Mouse (Mus musculus) liver, embryonic 12.5 days (tissue): Measurements from ENCODE around the gene Zmat5. TPM values are rescaled to one million over a fixed set of nuclear protein-coding genes. Genes with fewer than 3 reads are reported as not detected.

ENCODE experiments used
- ATAC-seq: fragments of 200-750 bp; cut with Nextera tagmentation; 2 replicates; pipeline ENCODE4 v1.8.0; 2017; ENCODE audit warnings: moderate number of reproducible peaks, mild to moderate bottlenecking, moderate library complexity
- H3K27ac ChIP-seq: fragments of 300-500 bp; sonication (generic); 2 replicates; pipeline ENCODE4 v1.5.1; 2016; ENCODE audit warnings: mild to moderate bottlenecking
- H3K27me3 ChIP-seq: fragments of 300-500 bp; sonication (generic); replicated peaks from 2 replicates; pipeline ENCODE4 v1.6.1; 2016; ENCODE audit warnings: mild to moderate bottlenecking, moderate library complexity
- H3K36me3 ChIP-seq: fragments of 300-500 bp; sonication (generic); 2 replicates; pipeline ENCODE4 v1.6.1; 2016; ENCODE audit warnings: mild to moderate bottlenecking, moderate library complexity
- H3K4me1 ChIP-seq: fragments of 300-500 bp; sonication (generic); 2 replicates; pipeline ENCODE4 v1.6.1; 2016
- H3K4me2 ChIP-seq: fragments of 300-500 bp; sonication (generic); 2 replicates; pipeline ENCODE4 v1.6.1; 2016; ENCODE audit warnings: mild to moderate bottlenecking, moderate library complexity
- H3K4me3 ChIP-seq: fragments of 300-500 bp; sonication (generic); 2 replicates; pipeline ENCODE4 v1.5.1; 2016; ENCODE audit warnings: mild to moderate bottlenecking, moderate library complexity
- H3K9ac ChIP-seq: fragments of 300-500 bp; sonication (generic); 2 replicates; pipeline ENCODE4 v1.6.1; 2016; ENCODE audit warnings: mild to moderate bottlenecking, moderate library complexity
- H3K9me3 ChIP-seq: fragments of 300-500 bp; sonication (generic); replicated peaks from 2 replicates; pipeline ENCODE4 v1.6.1; 2016; ENCODE audit warnings: mild to moderate bottlenecking, moderate library complexity
- WGBS: fragments of 180-500 bp; shearing (Covaris S2); methylation state at CpG from one replicate; pipeline ENCODE4 v1.1.7; 2016; ENCODE audit not compliant: insufficient replicate concordance; 5-methylcytosine and 5-hydroxymethylcytosine counted together
- polyA plus RNA-seq: library from polyadenylated mRNA; unstranded; fragments of >200 nt; fragmentation: Nextera tagmentation; extraction: Ambion mirVana; gene quantifications from 2 replicates; pipeline ENCODE4 v1.2.1, GENCODE M21; 2016

Zmat5 gene
- polyA plus RNA-seq, 1 experiment from 2014 or later = 33.8 TPM

GRCm38 (mm10) chr11:4744691-4745090 lies 40.2 kb downstream of the Zmat5 start:
- no peaks in the 10 kb centered on the region for H3K36me3 ChIP-seq
- no peaks in the 10 kb centered on the region for H3K9me3 ChIP-seq
- ATAC-seq = no peak
- no peak overlapping the region for H3K4me3 ChIP-seq
- H3K27me3 ChIP-seq = peaks cover 91% of the 10 kb centered on the region
- no peak overlapping the region for H3K9ac ChIP-seq
- no peak overlapping the region for H3K27ac ChIP-seq
- H3K4me2 ChIP-seq = no peak overlapping the region
- H3K4me1 ChIP-seq = peaks cover 15% of the 10 kb centered on the region
- WGBS = 47% methylated on average over 6 of the region's 6 CpGs

- no peak for ATAC-seq
- 3% methylated on average over 29 of the region's 39 CpGs for WGBS
- no peak overlapping the region for H3K27ac ChIP-seq
- H3K27me3 ChIP-seq = peaks cover 97% of the 10 kb centered on the region
- H3K4me3 ChIP-seq = peak overlapping the region; percentile 45
- no peak overlapping the region for H3K9ac ChIP-seq
- H3K9me3 ChIP-seq = no peaks in the 10 kb centered on the region
- H3K4me2 ChIP-seq = peak overlapping the region; percentile 68
- peaks cover 15% of the 10 kb centered on the region for H3K4me1 ChIP-seq
- no peaks in the 10 kb centered on the region for H3K36me3 ChIP-seq
Observed at GRCm38 (mm10) chr11:4745969-4746368, 41.5 kb downstream of the Zmat5 start.

- no peak for ATAC-seq
- under 1% methylated on average over 39 of the region's 73 CpGs for WGBS
- Histone ChIP-seq H3K27me3 (peaks cover 100% of the 10 kb centered on the region), H3K27ac (no peak within 1 kb of the TSS), H3K36me3 (no peaks in the 10 kb centered on the region), H3K9ac (no peak within 1 kb of the TSS), H3K9me3 (no peaks in the 10 kb centered on the region), H3K4me1 (peaks cover 15% of the 10 kb centered on the region), H3K4me2 (peak within 1 kb of the TSS; percentile 68), H3K4me3 (peak within 1 kb of the TSS; percentile 45)
Observed at GRCm38 (mm10) chr11:4746733-4747132, 42.3 kb downstream of the Zmat5 start, which contains the start of gene Cabp7. TSS of gene Cabp7 (minus strand) at chr11:4746778.

GRCm38 (mm10) chr11:4747285-4747684 lies 42.8 kb downstream of the Zmat5 start:
- WGBS = 4% methylated on average over 12 of the region's 12 CpGs
- Histone ChIP-seq H3K4me1 (peaks cover 15% of the 10 kb centered on the region), H3K9ac (no peak overlapping the region), H3K4me2 (peak overlapping the region; percentile 68), H3K27ac (no peak overlapping the region), H3K4me3 (peak overlapping the region; percentile 45), H3K36me3 (no peaks in the 10 kb centered on the region), H3K27me3 (peaks cover 100% of the 10 kb centered on the region), H3K9me3 (no peaks in the 10 kb centered on the region)
- ATAC-seq = no peak

GRCm38 (mm10) chr11:4750263-4750662 lies 45.8 kb downstream of the Zmat5 start:
- peaks cover 82% of the 10 kb centered on the region for H3K27me3 ChIP-seq
- no peak overlapping the region for H3K4me3 ChIP-seq
- ATAC-seq = no peak
- H3K9me3 ChIP-seq = peaks cover 8% of the 10 kb centered on the region; the same call in 1 of the 2 replicates
- WGBS = 6% methylated on average over 9 of the region's 9 CpGs
- H3K4me1 ChIP-seq = peaks cover 15% of the 10 kb centered on the region
- no peaks in the 10 kb centered on the region for H3K36me3 ChIP-seq
- H3K9ac ChIP-seq = no peak overlapping the region
- H3K27ac ChIP-seq = no peak overlapping the region
- no peak overlapping the region for H3K4me2 ChIP-seq

- Histone ChIP-seq H3K4me3 (no peak overlapping the region), H3K4me1 (no peaks in the 10 kb centered on the region), H3K27me3 (peaks cover 69% of the 10 kb centered on the region), H3K9ac (no peak overlapping the region), H3K4me2 (no peak overlapping the region), H3K27ac (no peak overlapping the region), H3K9me3 (peaks cover 8% of the 10 kb centered on the region; the same call in 1 of the 2 replicates), H3K36me3 (no peaks in the 10 kb centered on the region)
- WGBS = 51% methylated on average over 10 of the region's 10 CpGs
- ATAC-seq = no peak
Observed at GRCm38 (mm10) chr11:4752836-4753235, 48.4 kb downstream of the Zmat5 start.

GRCm38 (mm10) chr11:4754036-4754435 lies 49.6 kb downstream of the Zmat5 start:
- H3K36me3 ChIP-seq = no peaks in the 10 kb centered on the region
- no peak overlapping the region for H3K4me2 ChIP-seq
- 72% methylated on average over 3 of the region's 3 CpGs for WGBS
- no peak overlapping the region for H3K27ac ChIP-seq
- H3K27me3 ChIP-seq = peaks cover 64% of the 10 kb centered on the region
- H3K4me3 ChIP-seq = no peak overlapping the region
- H3K4me1 ChIP-seq = no peaks in the 10 kb centered on the region
- peaks cover 8% of the 10 kb centered on the region; the same call in 1 of the 2 replicates for H3K9me3 ChIP-seq
- H3K9ac ChIP-seq = no peak overlapping the region
- ATAC-seq = no peak

- H3K27me3 ChIP-seq = peaks cover 56% of the 10 kb centered on the region
- H3K36me3 ChIP-seq = no peaks in the 10 kb centered on the region
- 72% methylated on average over 11 of the region's 11 CpGs for WGBS
- H3K4me1 ChIP-seq = no peaks in the 10 kb centered on the region
- no peak for ATAC-seq
- no peak overlapping the region for H3K4me2 ChIP-seq
- H3K4me3 ChIP-seq = no peak overlapping the region
- peaks cover 8% of the 10 kb centered on the region; the same call in 1 of the 2 replicates for H3K9me3 ChIP-seq
- no peak overlapping the region for H3K27ac ChIP-seq
- no peak overlapping the region for H3K9ac ChIP-seq
Observed at GRCm38 (mm10) chr11:4754867-4755266, 50.4 kb downstream of the Zmat5 start.

- Histone ChIP-seq H3K36me3 (no peaks in the 10 kb centered on the region), H3K27me3 (peaks cover 53% of the 10 kb centered on the region), H3K4me3 (no peak overlapping the region), H3K4me2 (no peak overlapping the region), H3K4me1 (no peaks in the 10 kb centered on the region), H3K27ac (no peak overlapping the region), H3K9me3 (peaks cover 8% of the 10 kb centered on the region; the same call in 1 of the 2 replicates), H3K9ac (no peak overlapping the region)
- 66% methylated on average over 9 of the region's 9 CpGs for WGBS
- no peak for ATAC-seq
Observed at GRCm38 (mm10) chr11:4756460-4756859, 52.0 kb downstream of the Zmat5 start.

- Histone ChIP-seq H3K4me1 (no peaks in the 10 kb centered on the region), H3K27ac (no peak overlapping the region), H3K9me3 (peaks cover 8% of the 10 kb centered on the region; the same call in 1 of the 2 replicates), H3K4me3 (no peak overlapping the region), H3K4me2 (no peak overlapping the region), H3K36me3 (no peaks in the 10 kb centered on the region), H3K9ac (no peak overlapping the region), H3K27me3 (peaks cover 53% of the 10 kb centered on the region)
- ATAC-seq = no peak
- WGBS = 58% methylated on average over 11 of the region's 11 CpGs
Observed at GRCm38 (mm10) chr11:4756984-4757788, 52.7 kb downstream of the Zmat5 start.

- WGBS = 36% methylated on average over 4 of the region's 4 CpGs
- no peak for ATAC-seq
- Histone ChIP-seq H3K27ac (no peak overlapping the region), H3K4me3 (no peak overlapping the region), H3K36me3 (no peaks in the 10 kb centered on the region), H3K4me2 (no peak overlapping the region), H3K27me3 (peaks cover 53% of the 10 kb centered on the region), H3K9me3 (peaks cover 8% of the 10 kb centered on the region; the same call in 1 of the 2 replicates), H3K9ac (no peak overlapping the region), H3K4me1 (no peaks in the 10 kb centered on the region)
Observed at GRCm38 (mm10) chr11:4757789-4758158, 53.3 kb downstream of the Zmat5 start.

- Histone ChIP-seq H3K4me3 (no peak overlapping the region), H3K27me3 (peaks cover 53% of the 10 kb centered on the region), H3K27ac (no peak overlapping the region), H3K36me3 (no peaks in the 10 kb centered on the region), H3K9me3 (no peaks in the 10 kb centered on the region), H3K9ac (no peak overlapping the region), H3K4me2 (no peak overlapping the region), H3K4me1 (no peaks in the 10 kb centered on the region)
- 41% methylated on average over 4 of the region's 4 CpGs for WGBS
- ATAC-seq = no peak
Observed at GRCm38 (mm10) chr11:4760438-4760837, 56.0 kb downstream of the Zmat5 start.
